Mouse (Mus musculus) ES-E14 (cell line): ENCODE measurements around the gene Fam222b.

ENCODE experiments used
- HCFC1 ChIP-seq: IDR thresholded peaks from 2 replicates; pipeline ENCODE4 v1.6.1; 2012; ENCODE audit warnings: low read length, inconsistent platforms, borderline replicate concordance; ENCODE audit not compliant: insufficient read depth
- MAFK ChIP-seq: IDR thresholded peaks from 2 replicates; pipeline ENCODE4 v1.6.1; 2014; ENCODE audit warnings: mild to moderate bottlenecking, low read depth, low read length, inconsistent platforms; ENCODE audit not compliant: insufficient read depth

DNA sequence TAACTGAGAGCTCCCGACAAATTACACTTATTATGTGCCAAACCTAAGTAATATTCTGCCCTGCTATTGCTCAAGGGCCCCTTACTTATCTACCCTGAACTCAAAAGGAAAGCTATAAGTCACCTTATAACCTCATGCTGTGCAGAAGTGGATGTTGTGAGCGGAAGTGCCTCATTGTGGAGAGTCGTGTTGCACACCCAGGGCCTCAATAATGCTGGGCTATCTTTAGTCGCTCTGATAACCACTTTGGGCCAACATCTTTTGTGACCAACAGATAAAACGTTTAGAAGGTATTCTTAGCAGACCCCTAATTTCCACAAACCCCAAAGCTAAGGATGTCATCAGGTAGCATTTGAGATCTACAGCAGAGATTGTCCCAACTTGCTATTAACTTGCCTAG lies 46.2 kb downstream of the Fam222b start:
- TF ChIP-seq MAFK (no peak), HCFC1 (no peak)
